Mouse (Mus musculus): ENCODE measurements around the gene Pxmp2. TPM values are rescaled to one million over a fixed set of nuclear protein-coding genes. Genes with fewer than 3 reads are reported as not detected.
A peak's percentile ranks its signal among the peaks of the same experiment; 100 is the strongest.

The Pxmp2 gene
- polyA plus RNA-seq, 1 experiment from 2014 or later: 10.8 TPM

GRCm38 (mm10) chr5:110269141-110270101, 16.6 kb downstream of the Pxmp2 start, which contains the start of gene Pgam5:
TSS of gene Pgam5 (minus strand) at chr5:110269913.
- Histone ChIP-seq H3K27ac (replicated peaks; ENCODE audit: low read depth, low read length) (peak within 1 kb of the TSS; percentile 61), H3K4me2 (ENCODE audit: low read length) (peak within 1 kb of the TSS; percentile 80), H3K4me3 (replicated peaks; ENCODE audit: low read depth, low read length) (peak within 1 kb of the TSS; percentile 91), H3K9ac (replicated peaks; ENCODE audit: low read length) (peak within 1 kb of the TSS; percentile 88), H3K36me3 (ENCODE audit: control insufficient read depth, insufficient read depth, low read length) (peaks cover 27% of the 10 kb centered on the region), H3K4me1 (ENCODE audit: control insufficient read depth, insufficient read depth, low read length) (peaks cover 6% of the 10 kb centered on the region; the same call in 1 of the 2 replicates), H3K9me3 (ENCODE audit: control insufficient read depth, low read length) (no peaks in the 10 kb centered on the region), H3K27me3 (ENCODE audit: control insufficient read depth, insufficient read depth, low read length) (no peaks in the 10 kb centered on the region)
- ATAC-seq (ENCODE audit: low FRiP score, low TSS enrichment) (peak; percentile 89), DNase-seq (peak; percentile 96)
- 1% methylated on average over 66 of the region's 66 CpGs for WGBS

GRCm38 (mm10) chr5:110266941-110267340, 19.0 kb downstream of the Pxmp2 start:
- no peak for ATAC-seq (ENCODE audit: low FRiP score, low TSS enrichment)
- WGBS: 93% methylated on average over 4 of the region's 4 CpGs

GRCm38 (mm10) chr5:110244091-110244490, 41.9 kb downstream of the Pxmp2 start:
- Histone ChIP-seq H3K4me3 (replicated peaks; ENCODE audit: low read depth, low read length) (no peak overlapping the region), H3K36me3 (ENCODE audit: control insufficient read depth, insufficient read depth, low read length) (peaks cover 94% of the 10 kb centered on the region), H3K4me2 (ENCODE audit: low read length) (no peak overlapping the region), H3K9ac (replicated peaks; ENCODE audit: low read length) (no peak overlapping the region), H3K27me3 (ENCODE audit: control insufficient read depth, insufficient read depth, low read length) (no peaks in the 10 kb centered on the region), H3K27ac (replicated peaks; ENCODE audit: low read depth, low read length) (no peak overlapping the region), H3K9me3 (ENCODE audit: control insufficient read depth, low read length) (no peaks in the 10 kb centered on the region), H3K4me1 (ENCODE audit: control insufficient read depth, insufficient read depth, low read length) (no peaks in the 10 kb centered on the region)
- WGBS: 91% methylated on average over 2 of the region's 2 CpGs
- ATAC-seq (ENCODE audit: low FRiP score, low TSS enrichment): no peak
- no peak for DNase-seq

More at GRCm38 (mm10) chr5:110266941-110267340, 19.0 kb downstream of the Pxmp2 start:
- H3K27me3 ChIP-seq (ENCODE audit: control insufficient read depth, insufficient read depth, low read length): no peaks in the 10 kb centered on the region
- no peak for DNase-seq
- no peak overlapping the region for H3K4me2 ChIP-seq (ENCODE audit: low read length)
- no peak overlapping the region for H3K27ac ChIP-seq (replicated peaks; ENCODE audit: low read depth, low read length)
- no peak overlapping the region for H3K9ac ChIP-seq (replicated peaks; ENCODE audit: low read length)
- peaks cover 6% of the 10 kb centered on the region; the same call in 1 of the 2 replicates for H3K4me1 ChIP-seq (ENCODE audit: control insufficient read depth, insufficient read depth, low read length)
- H3K36me3 ChIP-seq (ENCODE audit: control insufficient read depth, insufficient read depth, low read length): peaks cover 31% of the 10 kb centered on the region
- no peak overlapping the region for H3K4me3 ChIP-seq (replicated peaks; ENCODE audit: low read depth, low read length)
- no peaks in the 10 kb centered on the region for H3K9me3 ChIP-seq (ENCODE audit: control insufficient read depth, low read length)

- Histone ChIP-seq H3K36me3 (ENCODE audit: control insufficient read depth, insufficient read depth, low read length) (peaks cover 36% of the 10 kb centered on the region), H3K9me3 (ENCODE audit: control insufficient read depth, low read length) (no peaks in the 10 kb centered on the region), H3K9ac (replicated peaks; ENCODE audit: low read length) (no peak overlapping the region), H3K27ac (replicated peaks; ENCODE audit: low read depth, low read length) (no peak overlapping the region), H3K4me2 (ENCODE audit: low read length) (0 out of 2 replicates have a peak overlapping the region, but pooled peaks have one; percentile 78), H3K4me1 (ENCODE audit: control insufficient read depth, insufficient read depth, low read length) (peaks cover 17% of the 10 kb centered on the region), H3K27me3 (ENCODE audit: control insufficient read depth, insufficient read depth, low read length) (no peaks in the 10 kb centered on the region), H3K4me3 (replicated peaks; ENCODE audit: low read depth, low read length) (no peak overlapping the region)
- 94% methylated on average over 6 of the region's 6 CpGs for WGBS
- no peak for ATAC-seq (ENCODE audit: low FRiP score, low TSS enrichment)
- no peak for DNase-seq
These were observed 53.6 kb downstream of the Pxmp2 start for GRCm38 (mm10) chr5:110232346-110232745.

- Histone ChIP-seq H3K27me3 (ENCODE audit: control insufficient read depth, insufficient read depth, low read length) (no peaks in the 10 kb centered on the region), H3K4me1 (ENCODE audit: control insufficient read depth, insufficient read depth, low read length) (peaks cover 17% of the 10 kb centered on the region), H3K4me2 (ENCODE audit: low read length) (peak overlapping the region; percentile 78), H3K9ac (replicated peaks; ENCODE audit: low read length) (peak overlapping the region; percentile 90; the same call in 1 of the 2 replicates), H3K4me3 (replicated peaks; ENCODE audit: low read depth, low read length) (peak overlapping the region; percentile 93), H3K36me3 (ENCODE audit: control insufficient read depth, insufficient read depth, low read length) (peaks cover 34% of the 10 kb centered on the region), H3K9me3 (ENCODE audit: control insufficient read depth, low read length) (no peaks in the 10 kb centered on the region), H3K27ac (replicated peaks; ENCODE audit: low read depth, low read length) (no peak overlapping the region)
- DNase-seq (peak; percentile 24), ATAC-seq (ENCODE audit: low FRiP score, low TSS enrichment) (no peak)
- 47% methylated on average over 13 of the region's 13 CpGs for WGBS
These were observed 54.3 kb downstream of the Pxmp2 start for GRCm38 (mm10) chr5:110231638-110232037.

- peak within 1 kb of the TSS; percentile 78 for H3K4me2 ChIP-seq (ENCODE audit: low read length)
- H3K27ac ChIP-seq (replicated peaks; ENCODE audit: low read depth, low read length): peak within 1 kb of the TSS; percentile 83
- peaks cover 17% of the 10 kb centered on the region for H3K4me1 ChIP-seq (ENCODE audit: control insufficient read depth, insufficient read depth, low read length)
- DNase-seq (peak; percentile 96), ATAC-seq (ENCODE audit: low FRiP score, low TSS enrichment) (peak; percentile 96)
- peak within 1 kb of the TSS; percentile 93 for H3K4me3 ChIP-seq (replicated peaks; ENCODE audit: low read depth, low read length)
- no peaks in the 10 kb centered on the region for H3K9me3 ChIP-seq (ENCODE audit: control insufficient read depth, low read length)
- under 1% methylated on average over 81 of the region's 81 CpGs for WGBS
- peaks cover 32% of the 10 kb centered on the region for H3K36me3 ChIP-seq (ENCODE audit: control insufficient read depth, insufficient read depth, low read length)
- H3K9ac ChIP-seq (replicated peaks; ENCODE audit: low read length): peak within 1 kb of the TSS; percentile 90
- no peaks in the 10 kb centered on the region for H3K27me3 ChIP-seq (ENCODE audit: control insufficient read depth, insufficient read depth, low read length)
These were observed 55.1 kb downstream of the Pxmp2 start, which contains the start of gene Ankle2 for GRCm38 (mm10) chr5:110230780-110231461. TSS of gene Ankle2 (plus strand) at chr5:110231004.

- 5% methylated on average over 8 of the region's 8 CpGs for WGBS
- peaks cover 17% of the 10 kb centered on the region for H3K4me1 ChIP-seq (ENCODE audit: control insufficient read depth, insufficient read depth, low read length)
- H3K4me3 ChIP-seq (replicated peaks; ENCODE audit: low read depth, low read length): peak overlapping the region; percentile 93
- peak overlapping the region; percentile 83 for H3K27ac ChIP-seq (replicated peaks; ENCODE audit: low read depth, low read length)
- no peaks in the 10 kb centered on the region for H3K27me3 ChIP-seq (ENCODE audit: control insufficient read depth, insufficient read depth, low read length)
- H3K9ac ChIP-seq (replicated peaks; ENCODE audit: low read length): peak overlapping the region; percentile 90
- peaks cover 32% of the 10 kb centered on the region for H3K36me3 ChIP-seq (ENCODE audit: control insufficient read depth, insufficient read depth, low read length)
- ATAC-seq (ENCODE audit: low FRiP score, low TSS enrichment) (no peak), DNase-seq (no peak)
- peak overlapping the region; percentile 78 for H3K4me2 ChIP-seq (ENCODE audit: low read length)
- H3K9me3 ChIP-seq (ENCODE audit: control insufficient read depth, low read length): no peaks in the 10 kb centered on the region
These were observed 55.6 kb downstream of the Pxmp2 start for GRCm38 (mm10) chr5:110230401-110230779.

GRCm38 (mm10) chr5:110227336-110227883, 58.6 kb downstream of the Pxmp2 start:
- H3K9me3 ChIP-seq (ENCODE audit: control insufficient read depth, low read length): no peaks in the 10 kb centered on the region
- H3K27ac ChIP-seq (replicated peaks; ENCODE audit: low read depth, low read length): no peak overlapping the region
- peaks cover 15% of the 10 kb centered on the region for H3K4me1 ChIP-seq (ENCODE audit: control insufficient read depth, insufficient read depth, low read length)
- no peaks in the 10 kb centered on the region for H3K27me3 ChIP-seq (ENCODE audit: control insufficient read depth, insufficient read depth, low read length)
- H3K4me3 ChIP-seq (replicated peaks; ENCODE audit: low read depth, low read length): no peak overlapping the region
- H3K36me3 ChIP-seq (ENCODE audit: control insufficient read depth, insufficient read depth, low read length): peaks cover 41% of the 10 kb centered on the region
- no peak for DNase-seq
- WGBS: 47% methylated on average over 1 of the region's 1 CpGs
- no peak for ATAC-seq (ENCODE audit: low FRiP score, low TSS enrichment)
- no peak overlapping the region for H3K9ac ChIP-seq (replicated peaks; ENCODE audit: low read length)
- no peak overlapping the region for H3K4me2 ChIP-seq (ENCODE audit: low read length)

Data from midbrain, embryonic 14.5 days (tissue).